Mouse (Mus musculus) heart, adult 18-20 months (tissue): ENCODE measurements around the gene Ddah1. TPM values are rescaled to one million over a fixed set of nuclear protein-coding genes. Genes with fewer than 3 reads are reported as not detected.
"Not testable (repeated sequence)": the region's sequence is repeated elsewhere in the genome, so short reads cannot be mapped to it uniquely, and the experiment has no call there.

Source experiments
- DNase-seq, 2 experiments: peaks; one replicate each; pipeline ENCODE4 v3.0.0; 2021 to 2022; ENCODE audit warnings: mixed read lengths in 1 of 2
- total RNA-seq, 2 experiments: library from RNA; stranded (reverse); gene quantifications; 2 replicates each; pipeline ENCODE4 v1.2.3; 2021

Ddah1 gene
- total RNA-seq, 2 experiments from 2014 or later, result 6.4 to 8.2 TPM

GRCm38 (mm10) chr3:145864713-145865233, 106.3 kb downstream of the Ddah1 start:
- peak; percentile 63 to 68 for DNase-seq

GRCm38 (mm10) chr3:145872680-145873079, 114.2 kb downstream of the Ddah1 start:
- peak; percentile 52 to 68 for DNase-seq

GRCm38 (mm10) chr3:145873271-145873670, 114.8 kb downstream of the Ddah1 start:
- no peak for DNase-seq

- peak; percentile 73 to 80 for DNase-seq
These were observed 115.7 kb downstream of the Ddah1 start for GRCm38 (mm10) chr3:145874126-145874525.

- DNase-seq, result no peak
These were observed 117.6 kb downstream of the Ddah1 start for GRCm38 (mm10) chr3:145876120-145876519.

- DNase-seq, result not testable (repeated sequence)
These were observed 120.4 kb downstream of the Ddah1 start for GRCm38 (mm10) chr3:145878867-145879266.

GRCm38 (mm10) chr3:145880335-145880734, 121.9 kb downstream of the Ddah1 start:
- no peak for DNase-seq

- no peak for DNase-seq
These were observed 123.8 kb downstream of the Ddah1 start for GRCm38 (mm10) chr3:145882076-145882874.

- no peak for DNase-seq
These were observed 124.8 kb downstream of the Ddah1 start for GRCm38 (mm10) chr3:145883233-145883632.

- peak in 1 of 2 experiments; percentile 40 for DNase-seq
These were observed 126.9 kb downstream of the Ddah1 start for GRCm38 (mm10) chr3:145885376-145885775.

- DNase-seq, result peak; percentile 42 to 62
These were observed 127.5 kb downstream of the Ddah1 start for GRCm38 (mm10) chr3:145885851-145886464.

- no peak for DNase-seq
These were observed 129.0 kb downstream of the Ddah1 start for GRCm38 (mm10) chr3:145887430-145887971.

GRCm38 (mm10) chr3:145890346-145891132, 132.1 kb downstream of the Ddah1 start:
- DNase-seq, result no peak

GRCm38 (mm10) chr3:145892451-145892850, 134.0 kb downstream of the Ddah1 start:
- DNase-seq, result no peak

GRCm38 (mm10) chr3:145894131-145894530, 135.7 kb downstream of the Ddah1 start:
- peak in 1 of 2 experiments; percentile 55 for DNase-seq

- DNase-seq, result peak; percentile 70 to 86
These were observed 139.3 kb downstream of the Ddah1 start for GRCm38 (mm10) chr3:145897749-145898148.

- peak; percentile 70 to 86 for DNase-seq
These were observed 141.4 kb downstream of the Ddah1 start for GRCm38 (mm10) chr3:145899832-145900231.

- DNase-seq, result no peak
These were observed 145.1 kb downstream of the Ddah1 start for GRCm38 (mm10) chr3:145903530-145903929.

GRCm38 (mm10) chr3:145904850-145905776, 146.6 kb downstream of the Ddah1 start:
- DNase-seq, result peak; percentile 41 to 88

- no peak for DNase-seq
These were observed 148.1 kb downstream of the Ddah1 start for GRCm38 (mm10) chr3:145906582-145906981.

GRCm38 (mm10) chr3:145912512-145912911, 154.0 kb downstream of the Ddah1 start:
- no peak for DNase-seq
